Mouse (Mus musculus) CH12.LX (cell line): Measurements from ENCODE around the gene Micall2. TPM values are rescaled to one million over a fixed set of nuclear protein-coding genes. Genes with fewer than 3 reads are reported as not detected.

Experiments
- DNase-seq: peaks from one replicate; pipeline ENCODE4 v3.0.0-alpha.2; 2013; ENCODE audit errors: extremely low read depth
- H3K27ac ChIP-seq: 2 replicates; pipeline ENCODE4 v1.5.1; 2012; ENCODE audit warnings: low read depth, mild to moderate bottlenecking, control low read depth, moderate library complexity; ENCODE audit not compliant: insufficient read depth
- H3K27me3 ChIP-seq: replicated peaks from 2 replicates; pipeline ENCODE3; 2012; ENCODE audit warnings: inconsistent platforms
- H3K36me3 ChIP-seq, 2 experiments: replicated peaks in 1 of 2; 2 replicates each; pipeline versions ENCODE3 to v1.6.1; 2012; ENCODE audit warnings: inconsistent platforms in 1 of 2, low read length in 1 of 2, mild to moderate bottlenecking in 1 of 2, mixed read lengths in 1 of 2, moderate library complexity in 1 of 2; ENCODE audit not compliant: control insufficient read depth in 1 of 2, insufficient read depth in 1 of 2
- H3K4me1 ChIP-seq, 2 experiments: 2 replicates each; pipeline ENCODE4 v1.6.1; 2012; ENCODE audit warnings: inconsistent platforms in 1 of 2, moderate library complexity in 1 of 2; ENCODE audit not compliant: insufficient read depth in 2 of 2, control insufficient read depth in 1 of 2
- H3K4me2 ChIP-seq: 2 replicates; pipeline ENCODE4 v1.6.1; 2012; ENCODE audit warnings: low read depth, mild to moderate bottlenecking, control low read depth; ENCODE audit not compliant: poor library complexity, insufficient read depth, severe bottlenecking
- H3K4me3 ChIP-seq, 3 experiments: fragments of 150-350 bp in 1 of 3; sonication (generic) in 1 of 3; replicated peaks in 1 of 3; 2 replicates each; pipeline versions ENCODE3 to v1.5.1; 2011 to 2012; ENCODE audit warnings: low read depth in 2 of 3, low read length in 2 of 3, mild to moderate bottlenecking in 2 of 3, moderate library complexity in 2 of 3, control low read depth in 1 of 3, improper control_type of control experiment in 1 of 3, inconsistent platforms in 1 of 3, mixed read lengths in 1 of 3; ENCODE audit not compliant: poor library complexity in 1 of 3
- H3K79me2 ChIP-seq: replicated peaks from 2 replicates; pipeline ENCODE4 v1.6.1; 2012; ENCODE audit warnings: mild to moderate bottlenecking, moderate library complexity; ENCODE audit not compliant: control insufficient read depth, poor library complexity, insufficient read depth, severe bottlenecking; ENCODE audit errors: extremely low read depth
- H3K9ac ChIP-seq: 2 replicates; pipeline ENCODE4 v1.6.1; 2012; ENCODE audit warnings: low read depth, mild to moderate bottlenecking, control low read depth, moderate library complexity; ENCODE audit not compliant: insufficient read depth
- H3K9me3 ChIP-seq: replicated peaks from 2 replicates; pipeline ENCODE3; 2012; ENCODE audit warnings: low read length, inconsistent platforms, mixed read lengths
- E2F4 ChIP-seq: IDR thresholded peaks from 2 replicates; pipeline ENCODE4 v1.6.1; 2011; ENCODE audit warnings: low read depth, low read length, improper control_type of control experiment; ENCODE audit not compliant: insufficient replicate concordance
- ELF1 ChIP-seq: IDR thresholded peaks from 2 replicates; pipeline ENCODE4 v1.6.1; 2014; ENCODE audit warnings: low read depth, mild to moderate bottlenecking, inconsistent platforms, low read length, improper control_type of control experiment
- GABPA ChIP-seq: IDR thresholded peaks from 2 replicates; pipeline ENCODE4 v1.6.1; 2012; ENCODE audit warnings: low read depth, low read length, improper control_type of control experiment, inconsistent platforms; ENCODE audit not compliant: insufficient replicate concordance
- MAX ChIP-seq: IDR thresholded peaks from 2 replicates; pipeline ENCODE4 v1.6.1; 2011; ENCODE audit warnings: low read length, improper control_type of control experiment
- NELFE ChIP-seq: IDR thresholded peaks from 2 replicates; pipeline ENCODE4 v1.6.1; 2011; ENCODE audit warnings: low read depth, low read length, improper control_type of control experiment
- NRF1 ChIP-seq: IDR thresholded peaks from 2 replicates; pipeline ENCODE4 v1.6.1; 2014; ENCODE audit warnings: low read depth, mild to moderate bottlenecking, inconsistent platforms, low read length, improper control_type of control experiment, moderate library complexity
- PAX5 ChIP-seq: IDR thresholded peaks from 2 replicates; pipeline ENCODE4 v1.6.1; 2012; ENCODE audit warnings: low read length, inconsistent platforms, mixed read lengths
- RAD21 ChIP-seq: IDR thresholded peaks from 2 replicates; pipeline ENCODE4 v1.6.1; 2011; ENCODE audit warnings: low read depth, mild to moderate bottlenecking, low read length, improper control_type of control experiment, moderate library complexity
- RCOR1 ChIP-seq: conservative IDR thresholded peaks from 2 replicates; pipeline ENCODE4 v1.6.1; 2012; ENCODE audit warnings: low read depth, mild to moderate bottlenecking, inconsistent platforms, low read length, improper control_type of control experiment
- TBP ChIP-seq: conservative IDR thresholded peaks from 2 replicates; pipeline ENCODE4 v1.6.1; 2011; ENCODE audit warnings: low read depth, low read length, improper control_type of control experiment
- ZMIZ1 ChIP-seq: IDR thresholded peaks from 2 replicates; pipeline ENCODE4 v1.6.1; 2012; ENCODE audit warnings: low read depth, mild to moderate bottlenecking, inconsistent platforms, low read length, improper control_type of control experiment
- ZNF384 ChIP-seq: IDR thresholded peaks from 2 replicates; pipeline ENCODE4 v1.6.1; 2012; ENCODE audit warnings: low read depth, low read length, improper control_type of control experiment, inconsistent platforms
- dilution Hi-C: fragments of 300-500 bp; cut with MboI; formaldehyde crosslinking; loops from 2 replicates; pipeline ENCODE4 v1.14.3; 2020; ENCODE audit warnings: low sequenced_read_pairs; ENCODE audit not compliant: extremely low pct_unique_long_range_greater_than_20kb, extremely low pct_ligation_motif_present
- in situ Hi-C: fragments of 300-500 bp; cut with MboI; formaldehyde crosslinking; loops from 3 replicates; pipeline ENCODE4 v1.14.3; 2019; ENCODE audit warnings: low sequenced_read_pairs, low pct_ligation_motif_present, low pct_unique_long_range_greater_than_20kb, mixed read lengths
- polyA plus RNA-seq: library from polyadenylated mRNA; unstranded; fragments of >175 nt; gene quantifications from 2 replicates; pipeline ENCODE4 v1.2.1, GENCODE M21; 2012; ENCODE audit warnings: low read depth; ENCODE audit not compliant: insufficient read length
- total RNA-seq, 2 experiments: library from RNA; depleted of rRNA; stranded (reverse); fragments of 300-350 nt in 1 of 2; fragments of >200 nt in 1 of 2; gene quantifications; 2 replicates each; pipeline ENCODE4 v1.2.3; 2012 to 2014

Micall2 gene
- total and polyA plus RNA-seq, 3 experiments = 1.3 to 3.0 (median 1.7) TPM

- peaks cover 72% of the 10 kb centered on the region for H3K27me3 ChIP-seq
- dilution Hi-C loops (no loop called here), in situ Hi-C loops (no loop called here)
- no peaks in the 10 kb centered on the region for H3K36me3 ChIP-seq
- no peak overlapping the region for H3K9ac ChIP-seq
- peaks cover 3% of the 10 kb centered on the region for H3K9me3 ChIP-seq
- H3K4me1 ChIP-seq = no peaks in the 10 kb centered on the region
- no peak overlapping the region for H3K27ac ChIP-seq
- TF ChIP-seq NRF1 (no peak), MAX (no peak), RCOR1 (no peak), RAD21 (no peak), TBP (no peak), ZNF384 (no peak), NELFE (no peak), ZMIZ1 (no peak), E2F4 (no peak), ELF1 (no peak), PAX5 (no peak), GABPA (no peak)
- TF ChIP-seq, all 38 proteins: peak for 0
- Histone ChIP-seq H3K79me2 (no peaks in the 10 kb centered on the region), H3K4me2 (no peak overlapping the region), H3K4me3 (no peak overlapping the region)
- DNase-seq = no peak
Observed at GRCm38 (mm10) chr5:139657959-139658602, 78.1 kb downstream of the Micall2 start.

Other genes with a start within 250 kb of the Micall2 start
- gene Uncx, start 192.8 kb downstream of the Micall2 start, total RNA-seq (2012; rRNA removed) = not detected in 2 replicates
- gene Uncx, start 192.8 kb downstream of the Micall2 start, total RNA-seq (2014; rRNA removed) = not detected in 2 replicates
- gene Uncx, start 192.8 kb downstream of the Micall2 start, polyA plus RNA-seq = not detected in 2 replicates
- 88.2 and 94.0 TPM in 2 replicates for gene Ints1, start 39.3 kb upstream of the Micall2 start, total RNA-seq (2012; rRNA removed)
- 19.8 and 23.2 TPM in 2 replicates for gene Ints1, start 39.3 kb upstream of the Micall2 start, total RNA-seq (2014; rRNA removed)
- gene Ints1, start 39.3 kb upstream of the Micall2 start, polyA plus RNA-seq = 47.4 and 72.1 TPM in 2 replicates
- 16.4 and 20.0 TPM in 2 replicates for gene Mafk, start 55.2 kb upstream of the Micall2 start, total RNA-seq (2012; rRNA removed)
- gene Mafk, start 55.2 kb upstream of the Micall2 start, total RNA-seq (2014; rRNA removed) = 23.6 and 23.8 TPM in 2 replicates
- gene Mafk, start 55.2 kb upstream of the Micall2 start, polyA plus RNA-seq = 24.1 and 24.7 TPM in 2 replicates
- gene Tmem184a, start 83.6 kb upstream of the Micall2 start, total RNA-seq (2012; rRNA removed) = 0.08 TPM in 1 of 2 replicates, not detected in the other
- 0.08 and 0.20 TPM in 2 replicates for gene Tmem184a, start 83.6 kb upstream of the Micall2 start, total RNA-seq (2014; rRNA removed)
- 0.16 TPM in 2 replicates for gene Tmem184a, start 83.6 kb upstream of the Micall2 start, polyA plus RNA-seq
- gene Gm26938, start 90.1 kb upstream of the Micall2 start, total RNA-seq (2012; rRNA removed) = not detected in 2 replicates
- gene Gm26938, start 90.1 kb upstream of the Micall2 start, total RNA-seq (2014; rRNA removed) = not detected in 2 replicates
- gene Gm26938, start 90.1 kb upstream of the Micall2 start, polyA plus RNA-seq = not detected in 2 replicates
- gene Psmg3, start 90.5 kb upstream of the Micall2 start, total RNA-seq (2012; rRNA removed) = 43.5 and 60.1 TPM in 2 replicates
- 92.5 and 101 TPM in 2 replicates for gene Psmg3, start 90.5 kb upstream of the Micall2 start, total RNA-seq (2014; rRNA removed)
- gene Psmg3, start 90.5 kb upstream of the Micall2 start, polyA plus RNA-seq = 57.3 and 61.3 TPM in 2 replicates
- 0.04 TPM in 1 of 2 replicates, not detected in the other for gene Elfn1, start 171.6 kb upstream of the Micall2 start, total RNA-seq (2012; rRNA removed)
- gene Elfn1, start 171.6 kb upstream of the Micall2 start, total RNA-seq (2014; rRNA removed) = not detected in 2 replicates
- 0.06 TPM in 1 of 2 replicates, not detected in the other for gene Elfn1, start 171.6 kb upstream of the Micall2 start, polyA plus RNA-seq